Mouse (Mus musculus): ENCODE results near the gene I830077J02Rik.
"Not testable (repeated sequence)": the region's sequence is repeated elsewhere in the genome, so short reads cannot be mapped to it uniquely, and the experiment has no call there.

Gene I830077J02Rik

GRCm38 (mm10) chr3:105918355-105918745, 14.1 kb downstream of the I830077J02Rik start:
- no peak for DNase-seq (ENCODE audit: low spot score in 2 of 2)

GRCm38 (mm10) chr3:105917656-105918354, 14.7 kb downstream of the I830077J02Rik start:
- DNase-seq (ENCODE audit: low spot score in 2 of 2): no peak

- not testable (repeated sequence) for DNase-seq (ENCODE audit: low spot score in 2 of 2)
Observed at GRCm38 (mm10) chr3:105916455-105916854, 16.0 kb downstream of the I830077J02Rik start.

GRCm38 (mm10) chr3:105915281-105915680, 17.2 kb downstream of the I830077J02Rik start:
- no peak for DNase-seq (ENCODE audit: low spot score in 2 of 2)

- DNase-seq (ENCODE audit: low spot score in 2 of 2): no peak
Observed at GRCm38 (mm10) chr3:105913839-105914681, 18.4 kb downstream of the I830077J02Rik start.

- DNase-seq (ENCODE audit: low spot score in 2 of 2): no peak
Observed at GRCm38 (mm10) chr3:105912097-105912880, 20.2 kb downstream of the I830077J02Rik start.

GRCm38 (mm10) chr3:105910519-105911190, 21.8 kb downstream of the I830077J02Rik start:
- no peak for DNase-seq (ENCODE audit: low spot score in 2 of 2)

- DNase-seq (ENCODE audit: low spot score in 2 of 2): no peak
Observed at GRCm38 (mm10) chr3:105908976-105909375, 23.5 kb downstream of the I830077J02Rik start.

- no peak for DNase-seq (ENCODE audit: low spot score in 2 of 2)
Observed at GRCm38 (mm10) chr3:105907956-105908655, 24.4 kb downstream of the I830077J02Rik start.

GRCm38 (mm10) chr3:105904721-105905120, 27.7 kb downstream of the I830077J02Rik start:
- no peak for DNase-seq (ENCODE audit: low spot score in 2 of 2)

- DNase-seq (ENCODE audit: low spot score in 2 of 2): no peak
Observed at GRCm38 (mm10) chr3:105904213-105904612, 28.3 kb downstream of the I830077J02Rik start.

- no peak for DNase-seq (ENCODE audit: low spot score in 2 of 2)
Observed at GRCm38 (mm10) chr3:105901468-105901867, 31.0 kb downstream of the I830077J02Rik start.

- DNase-seq (ENCODE audit: low spot score in 2 of 2): no peak
Observed at GRCm38 (mm10) chr3:105900716-105901115, 31.7 kb downstream of the I830077J02Rik start.

- no peak for DNase-seq (ENCODE audit: low spot score in 2 of 2)
Observed at GRCm38 (mm10) chr3:105900266-105900665, 32.2 kb downstream of the I830077J02Rik start.

- peak; percentile 84 to 87 for DNase-seq (ENCODE audit: low spot score in 2 of 2)
Observed at GRCm38 (mm10) chr3:105899394-105900147, 32.9 kb downstream of the I830077J02Rik start.

- no peak for DNase-seq (ENCODE audit: low spot score in 2 of 2)
Observed at GRCm38 (mm10) chr3:105898861-105899260, 33.6 kb downstream of the I830077J02Rik start.

GRCm38 (mm10) chr3:105898325-105898724, 34.1 kb downstream of the I830077J02Rik start:
- no peak for DNase-seq (ENCODE audit: low spot score in 2 of 2)

GRCm38 (mm10) chr3:105896811-105897210, 35.7 kb downstream of the I830077J02Rik start:
- DNase-seq (ENCODE audit: low spot score in 2 of 2): no peak

GRCm38 (mm10) chr3:105894601-105895592, 37.6 kb downstream of the I830077J02Rik start:
- DNase-seq (ENCODE audit: low spot score in 2 of 2): peak; percentile 46 to 51

Measured in right cerebral cortex, adult 2 months (tissue).